Mouse (Mus musculus) layer of hippocampus, adult 8-10 months (tissue): ENCODE measurements at regions not wholly inside any gene's neighbourhood (a gene's known extent, or its start where the extent isn't known, plus 50 kb on each side); places are given as distances from the start of the nearest gene placed in this dataset.
A peak's percentile ranks its signal among the peaks of the same experiment; 100 is the strongest.

Experiments used
- DNase-seq, 2 experiments: peaks; one replicate each; pipeline ENCODE4 v3.0.0; 2022; ENCODE audit warnings: low spot score in 2 of 2

DNA sequence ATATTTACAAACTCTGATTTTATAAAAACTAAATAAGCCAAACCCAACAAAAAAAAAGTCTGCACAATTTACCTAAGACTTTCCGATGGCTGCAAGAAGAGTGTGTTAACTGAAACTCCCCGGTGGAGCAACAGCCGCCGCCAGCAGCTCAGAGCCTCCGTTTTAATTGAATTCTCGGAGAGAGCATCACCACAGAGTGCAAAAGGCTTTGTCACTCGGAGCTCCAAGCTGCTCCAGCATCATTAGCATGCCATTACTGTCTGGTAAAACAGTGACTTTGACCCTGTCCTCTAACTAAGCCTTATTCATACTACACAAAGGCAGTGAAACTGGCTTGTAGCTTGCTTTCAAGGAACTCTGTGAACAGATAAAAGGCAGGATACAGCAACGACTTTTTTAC is 176.5 kb downstream of the Efnb2 start:
- DNase-seq: no peak

GRCm38 (mm10) chr8:8482707-8483480 is 178.1 kb downstream of the Efnb2 start:
- DNase-seq: no peak

GRCm38 (mm10) chr8:8477456-8477855 is 183.6 kb downstream of the Efnb2 start:
- no peak for DNase-seq

- DNase-seq: no peak
Measured at GRCm38 (mm10) chr8:8468552-8468951, 192.5 kb downstream of the Efnb2 start.

GRCm38 (mm10) chr8:8466526-8467244 is 194.4 kb downstream of the Efnb2 start:
- DNase-seq: no peak

- DNase-seq: no peak
Measured at GRCm38 (mm10) chr8:8462455-8462854, 198.6 kb downstream of the Efnb2 start.

DNA sequence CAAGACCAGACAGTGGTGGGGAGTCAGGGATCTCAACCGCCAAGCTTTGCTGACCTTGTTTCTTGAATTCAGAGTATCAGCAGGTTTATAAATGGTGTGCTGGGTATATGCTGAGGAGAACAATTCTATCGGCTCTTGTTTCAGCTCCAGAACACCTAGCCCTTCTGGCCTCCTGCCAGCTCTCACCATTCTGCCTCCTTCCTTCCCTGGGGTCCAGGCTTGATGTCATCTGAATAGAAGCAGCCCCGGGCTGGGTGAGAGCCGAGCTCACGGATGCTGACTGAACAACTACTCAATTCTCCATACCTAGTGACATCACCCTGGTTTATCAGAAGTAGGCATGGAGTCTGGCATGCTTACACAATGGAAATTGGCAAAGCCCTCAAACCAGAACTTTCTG is 203.5 kb downstream of the Efnb2 start:
- no peak for DNase-seq

DNA sequence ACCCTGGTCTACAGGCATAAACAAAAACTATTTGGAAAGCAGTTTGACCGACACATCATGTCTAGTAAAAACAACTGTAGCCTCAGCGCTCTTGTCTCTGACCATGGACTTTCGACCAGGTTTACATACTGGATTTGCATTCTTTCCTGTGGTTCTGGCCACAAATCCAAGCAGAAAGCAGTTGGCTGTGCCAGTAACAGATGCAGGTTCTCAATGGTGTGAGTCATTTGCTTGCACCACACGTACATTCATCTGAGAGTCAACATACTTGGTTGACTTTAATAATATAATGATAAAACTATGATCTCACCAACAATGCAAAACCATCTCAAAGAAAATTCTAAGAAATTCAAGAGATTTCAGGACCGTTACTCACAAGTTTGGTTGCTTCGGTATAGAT is 207.1 kb downstream of the Efnb2 start:
- DNase-seq: no peak

GRCm38 (mm10) chr8:8452226-8452625 is 208.8 kb downstream of the Efnb2 start:
- DNase-seq: no peak

DNA sequence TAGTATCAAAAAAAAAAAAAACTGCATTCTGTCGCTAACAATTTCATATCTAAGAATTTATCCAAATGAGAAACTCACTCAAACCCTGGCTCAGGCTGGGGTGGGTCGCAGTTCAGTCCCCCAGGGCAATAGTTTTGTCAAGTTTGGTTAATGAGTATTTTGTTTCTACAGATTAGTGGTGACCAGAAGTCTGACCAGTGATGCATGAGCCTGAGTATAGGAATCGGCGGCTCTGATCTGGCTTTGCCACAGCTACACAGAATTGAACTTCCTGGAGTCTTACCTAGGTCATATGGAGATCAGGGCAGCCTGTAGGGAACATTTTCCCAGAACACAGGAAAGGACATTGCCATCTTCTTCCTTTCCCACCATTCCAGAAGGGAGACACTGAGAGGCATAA is 212.1 kb downstream of the Efnb2 start:
- no peak for DNase-seq

DNA sequence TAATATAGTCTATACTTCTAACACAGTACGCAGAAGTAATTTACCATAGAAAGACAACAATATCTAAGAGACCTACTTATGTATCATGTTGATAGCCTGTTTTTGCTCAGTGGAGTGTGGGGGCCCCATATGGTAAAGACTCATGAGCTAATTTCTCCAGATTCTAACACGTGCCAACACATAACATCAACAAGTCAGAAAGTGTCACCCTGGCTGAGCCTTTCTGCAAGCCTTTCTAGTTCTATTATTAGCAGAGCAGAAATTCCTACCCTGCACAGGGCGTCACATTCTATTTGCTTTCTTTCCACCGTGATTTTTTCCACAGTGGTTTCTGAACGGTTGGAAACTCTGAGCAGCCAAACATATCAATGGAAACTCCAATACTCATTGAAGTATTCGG is 219.5 kb downstream of the Efnb2 start:
- DNase-seq: no peak

- DNase-seq: no peak
Measured at GRCm38 (mm10) chr8:8440903-8441302, 220.1 kb downstream of the Efnb2 start.

DNA sequence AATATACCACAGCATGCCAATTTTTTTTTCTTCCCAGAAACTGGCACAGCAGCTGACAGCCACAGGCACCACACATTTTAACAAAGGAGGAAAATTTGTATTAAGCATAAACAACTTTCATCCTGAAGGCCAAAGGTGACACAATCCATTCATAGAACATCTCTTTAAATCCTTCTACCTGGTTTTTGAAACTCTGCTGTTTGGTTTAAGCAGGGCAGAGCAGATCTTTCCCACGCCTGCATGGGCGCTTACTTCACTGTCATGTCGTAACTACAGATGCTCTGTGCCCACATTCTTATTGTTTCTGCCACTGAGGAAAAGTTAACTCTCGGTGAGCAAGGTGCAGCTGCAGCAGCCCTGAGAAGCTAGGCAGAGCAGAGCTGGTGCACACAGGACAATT is 234.8 kb downstream of the Efnb2 start:
- DNase-seq: no peak

DNA sequence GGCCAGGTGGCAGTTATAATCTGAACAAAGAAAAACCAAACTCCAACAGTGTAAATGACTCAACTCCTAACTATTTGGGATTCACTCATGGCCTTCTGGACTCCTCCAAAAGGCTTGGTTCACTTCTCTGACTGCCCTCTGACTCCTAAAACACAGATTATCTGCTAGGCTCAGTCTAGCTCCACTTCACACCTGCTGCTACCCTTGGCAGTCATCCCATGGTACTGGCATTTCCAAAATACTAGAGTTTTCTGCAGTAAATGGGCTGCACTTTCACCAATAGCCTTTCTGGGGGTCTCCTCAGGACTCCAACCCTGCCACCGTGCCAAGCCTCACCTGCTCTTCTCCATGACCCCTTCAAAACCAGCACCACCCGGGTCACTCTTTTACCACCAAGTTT is 237.6 kb downstream of the Efnb2 start:
- no peak for DNase-seq

DNA sequence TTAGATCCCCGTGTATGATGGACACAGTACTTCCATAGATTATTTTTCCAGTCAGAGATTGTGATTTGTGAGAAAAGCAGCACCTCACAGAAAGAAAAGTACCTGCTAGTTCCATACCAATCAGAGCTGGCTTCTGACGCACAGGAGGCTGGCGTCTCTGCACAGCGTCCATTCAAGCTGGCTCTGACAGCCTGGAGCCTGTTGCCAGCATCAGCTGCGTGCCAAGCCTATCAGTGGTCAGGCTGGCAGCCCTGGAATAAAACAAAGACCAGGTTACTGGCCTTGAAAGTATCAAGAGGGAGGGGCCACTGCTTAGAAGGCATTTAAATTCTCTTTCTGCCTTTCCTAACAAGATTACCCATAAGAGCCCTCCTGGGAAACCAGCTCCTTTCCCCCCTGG is 239.3 kb downstream of the Efnb2 start:
- no peak for DNase-seq

DNA sequence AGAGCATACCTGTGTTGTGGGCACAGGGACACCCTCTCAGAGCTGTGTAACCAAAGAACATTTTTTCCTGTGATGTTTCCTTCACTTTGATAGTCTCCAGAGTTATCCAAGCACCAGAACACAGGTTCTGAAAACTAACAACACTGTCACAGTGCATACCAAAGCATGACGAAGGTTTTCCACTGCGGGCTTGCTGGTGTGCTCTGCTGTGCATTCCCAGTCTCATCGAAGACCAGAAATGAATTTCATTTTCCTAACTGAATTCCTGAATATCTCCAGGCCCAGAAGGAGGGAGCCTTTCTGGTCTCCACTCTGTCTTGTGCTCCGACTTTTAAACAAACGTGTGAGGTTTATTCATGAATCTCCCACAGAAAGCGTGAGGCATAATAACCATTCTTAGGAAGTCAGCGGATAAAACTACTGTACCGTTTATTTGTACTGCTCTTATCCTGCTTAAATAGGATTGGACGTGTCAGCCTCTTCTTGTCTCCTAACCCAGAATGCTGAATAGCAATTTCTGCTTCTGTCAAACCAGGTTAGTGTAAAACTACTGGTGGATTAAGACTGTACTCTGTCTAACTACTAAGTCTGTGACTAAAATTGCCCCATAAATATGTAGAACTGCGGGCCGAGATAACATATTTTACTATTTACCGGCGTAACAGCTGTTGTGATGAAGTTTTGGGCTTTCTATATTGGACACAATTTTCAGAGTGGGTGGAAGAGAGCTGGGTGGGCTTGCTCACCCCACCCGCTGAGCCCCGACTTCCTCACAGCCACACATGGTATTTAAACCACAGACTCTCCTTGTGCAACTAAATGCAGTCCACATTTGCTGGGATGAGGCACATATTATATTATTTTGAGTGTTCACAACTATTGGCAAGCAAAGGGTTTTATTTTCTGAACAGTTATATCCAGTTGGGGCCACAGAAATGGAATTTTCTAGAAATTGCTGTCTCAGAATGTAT is 241.4 kb downstream of the Efnb2 start:
- no peak for DNase-seq

DNA sequence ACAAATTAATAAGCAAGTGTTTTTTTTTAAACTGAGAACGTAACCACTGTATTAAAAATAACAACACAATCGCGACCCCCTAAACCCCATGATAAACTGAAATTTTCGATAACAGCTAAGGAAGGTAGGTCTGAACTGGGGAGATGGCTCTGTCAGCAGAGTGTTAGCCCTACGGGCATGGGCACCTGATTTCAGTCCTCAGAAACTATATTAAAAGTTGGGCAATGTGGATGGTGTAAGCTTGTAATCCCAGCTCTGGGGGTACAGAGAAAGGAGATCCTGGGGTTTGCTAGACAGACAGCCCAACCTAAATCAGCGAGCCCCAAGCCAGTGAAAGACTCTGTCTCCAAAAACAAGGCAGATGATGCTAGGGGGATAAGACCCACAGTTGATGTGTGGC is 242.1 kb downstream of the Efnb2 start:
- no peak for DNase-seq

- DNase-seq: no peak
Measured at GRCm38 (mm10) chr8:8418525-8418924, 242.5 kb downstream of the Efnb2 start.

DNA sequence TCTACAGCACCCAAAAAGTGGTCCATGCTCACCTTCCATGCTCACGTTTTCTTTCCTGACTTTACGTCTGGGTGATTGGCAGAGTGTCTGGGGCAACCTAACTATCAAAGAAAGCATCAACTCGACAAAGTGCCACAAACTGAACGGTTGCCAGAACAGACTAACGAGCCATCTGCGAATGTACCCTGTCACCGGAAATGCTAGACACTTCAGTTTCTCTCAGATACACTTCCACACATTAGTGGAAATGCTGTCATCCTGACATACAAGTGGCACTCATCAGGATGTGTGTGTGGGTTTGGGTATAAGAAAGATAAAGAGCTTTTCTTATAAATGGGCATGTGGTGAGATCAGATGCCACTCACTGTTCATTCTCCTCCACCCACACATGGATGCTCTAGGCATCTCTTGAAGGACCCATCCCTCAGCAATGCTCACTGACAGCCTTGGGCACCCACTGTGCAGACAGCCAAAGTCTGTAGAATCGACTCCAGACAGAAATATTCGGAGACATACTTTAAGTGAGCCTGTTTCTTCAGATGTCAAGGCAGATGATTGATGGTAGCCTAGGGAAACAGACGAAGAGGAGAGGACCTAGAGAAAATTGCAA is 244.8 kb downstream of the Efnb2 start:
- peak; percentile 22 to 24 for DNase-seq

DNA sequence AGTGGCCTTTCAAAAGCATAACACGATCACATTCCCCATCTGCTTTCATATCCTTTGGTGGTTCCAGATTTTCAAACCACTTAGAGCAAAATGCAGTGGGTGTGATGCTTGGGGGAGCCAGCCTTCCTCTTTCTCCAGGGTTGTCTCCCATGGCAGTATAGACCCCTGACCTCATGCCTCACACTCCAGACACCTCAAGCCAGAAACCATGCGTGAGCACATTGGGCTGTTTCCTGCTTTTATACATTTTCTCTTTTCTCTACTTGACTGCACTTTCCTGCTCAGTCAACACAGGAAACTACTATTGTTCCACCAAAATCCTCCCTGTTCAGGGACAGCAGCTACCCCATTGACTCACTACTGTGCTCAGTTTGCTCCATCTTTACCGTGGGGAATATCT is 253.7 kb downstream of the Efnb2 start:
- no peak for DNase-seq

DNA sequence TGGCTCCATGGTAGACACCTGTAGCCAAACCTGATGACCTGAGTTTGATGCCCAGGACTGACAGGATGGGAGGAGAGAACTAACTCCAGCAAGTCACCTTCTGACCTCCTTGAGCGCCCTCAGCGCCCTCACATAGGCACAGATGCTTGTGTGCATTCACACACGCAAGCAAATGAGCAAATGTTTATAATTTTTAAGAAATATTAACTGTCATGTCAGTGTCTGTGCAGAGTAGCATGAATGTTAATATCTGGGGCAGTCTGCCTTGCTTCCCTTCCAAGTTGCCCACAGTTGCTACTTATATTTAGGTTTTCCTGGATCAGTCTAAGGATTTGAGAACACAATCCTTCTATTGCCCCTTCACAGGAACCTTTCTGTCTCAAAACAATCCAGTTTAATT is 257.6 kb downstream of the Efnb2 start:
- DNase-seq: no peak

GRCm38 (mm10) chr8:8392303-8392702 is 268.7 kb downstream of the Efnb2 start:
- DNase-seq: peak; percentile 21 to 35
